Mouse (Mus musculus): ENCODE data around the gene Olfr635. TPM values are rescaled to one million over a fixed set of nuclear protein-coding genes. Genes with fewer than 3 reads are reported as not detected.

Olfr635 gene
- total and polyA plus RNA-seq, 2 experiments from 2014 or later = not detected

DNA sequence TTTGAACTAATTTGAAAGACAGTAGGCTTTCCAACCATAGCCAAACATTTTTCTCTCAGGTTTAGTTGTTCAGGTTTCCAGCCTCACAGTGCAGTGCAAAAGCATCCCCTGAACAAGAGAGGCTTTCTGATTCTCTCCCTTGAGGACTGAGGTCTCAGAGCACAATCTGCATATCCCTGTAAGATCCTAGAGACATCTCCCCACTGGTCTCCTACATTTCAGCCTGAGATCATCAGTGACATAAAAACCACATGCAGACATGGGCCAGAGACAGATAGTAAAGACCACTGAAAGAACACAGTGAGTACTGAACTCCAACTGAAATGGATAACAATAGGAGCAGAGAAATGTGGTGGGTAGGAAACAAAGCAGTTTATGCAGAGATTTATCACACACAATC is 27.5 kb downstream of the Olfr635 start, which contains the start of gene Olfr638:
Gene Olfr638 (plus strand): TSS at position 301 of the 400 bp plus-strand sequence.
- Histone ChIP-seq H3K4me3 (ENCODE audit: low read length) (no peak within 1 kb of the TSS), H3K36me3 (ENCODE audit: insufficient read depth, low read length) (no peaks in the 10 kb centered on the region), H3K4me1 (ENCODE audit: insufficient read depth, low read length) (no peaks in the 10 kb centered on the region), H3K4me2 (ENCODE audit: low read depth, low read length) (no peak within 1 kb of the TSS), H3K9me3 (ENCODE audit: low read length) (no peaks in the 10 kb centered on the region), H3K27me3 (ENCODE audit: insufficient read depth, low read length) (no peaks in the 10 kb centered on the region), H3K9ac (replicated peaks; ENCODE audit: low read length) (no peak within 1 kb of the TSS), H3K27ac (no peak within 1 kb of the TSS)
- TF ChIP-seq CTCF (IDR thresholded peaks at IDR 0.05; ENCODE audit: low read depth) = no peak
- DNase-seq (ENCODE audit: low spot score) (no peak), ATAC-seq (no peak)

- no peaks in the 10 kb centered on the region for H3K36me3 ChIP-seq (ENCODE audit: insufficient read depth, low read length)
- no peak overlapping the region for H3K4me3 ChIP-seq (ENCODE audit: low read length)
- TF ChIP-seq CTCF (IDR thresholded peaks at IDR 0.05; ENCODE audit: low read depth) = no peak
- H3K9ac ChIP-seq (replicated peaks; ENCODE audit: low read length) = no peak overlapping the region
- no peak overlapping the region for H3K4me2 ChIP-seq (ENCODE audit: low read depth, low read length)
- DNase-seq (ENCODE audit: low spot score) (no peak), ATAC-seq (no peak)
- no peak overlapping the region for H3K27ac ChIP-seq
- H3K27me3 ChIP-seq (ENCODE audit: insufficient read depth, low read length) = no peaks in the 10 kb centered on the region
- no peaks in the 10 kb centered on the region for H3K9me3 ChIP-seq (ENCODE audit: low read length)
- H3K4me1 ChIP-seq (ENCODE audit: insufficient read depth, low read length) = no peaks in the 10 kb centered on the region
These were observed 28.2 kb downstream of the Olfr635 start for GRCm38 (mm10) chr7:103999124-103999523.

GRCm38 (mm10) chr7:104017203-104017602 is 46.3 kb downstream of the Olfr635 start, which contains the start of gene Olfr639:
Gene Olfr639 (minus strand): TSS chr7:104017303.
- DNase-seq (ENCODE audit: low spot score) (no peak), ATAC-seq (no peak)
- H3K36me3 ChIP-seq (ENCODE audit: insufficient read depth, low read length) = no peaks in the 10 kb centered on the region
- no peak within 1 kb of the TSS for H3K4me3 ChIP-seq (ENCODE audit: low read length)
- TF ChIP-seq CTCF (IDR thresholded peaks at IDR 0.05; ENCODE audit: low read depth) = no peak
- no peak within 1 kb of the TSS for H3K9ac ChIP-seq (replicated peaks; ENCODE audit: low read length)
- H3K27me3 ChIP-seq (ENCODE audit: insufficient read depth, low read length) = no peaks in the 10 kb centered on the region
- H3K4me2 ChIP-seq (ENCODE audit: low read depth, low read length) = no peak within 1 kb of the TSS
- no peaks in the 10 kb centered on the region for H3K4me1 ChIP-seq (ENCODE audit: insufficient read depth, low read length)
- H3K9me3 ChIP-seq (ENCODE audit: low read length) = no peaks in the 10 kb centered on the region
- H3K27ac ChIP-seq = no peak within 1 kb of the TSS

GRCm38 (mm10) chr7:104018953-104019352 is 48.0 kb downstream of the Olfr635 start:
- ATAC-seq = no peak
- H3K27ac ChIP-seq = no peak overlapping the region
- no peak overlapping the region for H3K4me3 ChIP-seq (ENCODE audit: low read length)
- no peak for TF ChIP-seq CTCF (IDR thresholded peaks at IDR 0.05; ENCODE audit: low read depth)
- DNase-seq (ENCODE audit: low spot score) = no peak
- no peak overlapping the region for H3K9ac ChIP-seq (replicated peaks; ENCODE audit: low read length)
- no peaks in the 10 kb centered on the region for H3K36me3 ChIP-seq (ENCODE audit: insufficient read depth, low read length)
- WGBS = 88% methylated on average over 1 of the region's 1 CpGs
- H3K27me3 ChIP-seq (ENCODE audit: insufficient read depth, low read length) = no peaks in the 10 kb centered on the region
- no peaks in the 10 kb centered on the region for H3K4me1 ChIP-seq (ENCODE audit: insufficient read depth, low read length)
- H3K9me3 ChIP-seq (ENCODE audit: low read length) = no peaks in the 10 kb centered on the region
- H3K4me2 ChIP-seq (ENCODE audit: low read depth, low read length) = no peak overlapping the region

- Histone ChIP-seq H3K36me3 (ENCODE audit: insufficient read depth, low read length) (no peaks in the 10 kb centered on the region), H3K27me3 (ENCODE audit: insufficient read depth, low read length) (no peaks in the 10 kb centered on the region), H3K9me3 (ENCODE audit: low read length) (no peaks in the 10 kb centered on the region), H3K4me2 (ENCODE audit: low read depth, low read length) (no peak overlapping the region), H3K27ac (no peak overlapping the region), H3K4me3 (ENCODE audit: low read length) (no peak overlapping the region), H3K4me1 (ENCODE audit: insufficient read depth, low read length) (no peaks in the 10 kb centered on the region), H3K9ac (replicated peaks; ENCODE audit: low read length) (no peak overlapping the region)
- 91% methylated on average over 6 of the region's 6 CpGs for WGBS
- DNase-seq (ENCODE audit: low spot score) (no peak), ATAC-seq (no peak)
- TF ChIP-seq CTCF (IDR thresholded peaks at IDR 0.05; ENCODE audit: low read depth) = no peak
These were observed 50.7 kb downstream of the Olfr635 start for GRCm38 (mm10) chr7:104021651-104022050.

DNA sequence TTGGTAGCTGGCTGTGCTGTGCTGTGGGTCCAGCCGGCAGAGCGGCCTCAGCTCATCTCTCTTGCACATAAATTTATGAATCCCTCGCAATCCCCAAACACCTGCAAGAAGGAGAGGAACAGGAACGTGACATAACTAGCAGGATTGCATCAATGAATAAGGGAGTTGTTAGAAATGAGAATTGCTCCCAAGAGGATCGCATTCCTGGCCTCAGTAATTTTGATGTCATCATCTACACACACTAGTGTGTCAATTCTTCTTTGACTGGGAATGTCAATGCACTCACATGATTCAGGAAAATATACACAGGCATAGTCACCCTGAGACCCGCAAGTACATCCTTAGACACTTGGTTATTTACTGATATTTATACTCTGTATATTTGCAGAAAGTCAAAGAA is 54.5 kb downstream of the Olfr635 start, which contains the start of gene Olfr640:
Gene Olfr640 (minus strand): TSS at position 101 of the 400 bp plus-strand sequence.
- 78% methylated on average over 6 of the region's 6 CpGs for WGBS
- Histone ChIP-seq H3K4me1 (ENCODE audit: insufficient read depth, low read length) (no peaks in the 10 kb centered on the region), H3K9ac (replicated peaks; ENCODE audit: low read length) (no peak within 1 kb of the TSS), H3K4me2 (ENCODE audit: low read depth, low read length) (no peak within 1 kb of the TSS), H3K4me3 (ENCODE audit: low read length) (no peak within 1 kb of the TSS), H3K27me3 (ENCODE audit: insufficient read depth, low read length) (no peaks in the 10 kb centered on the region), H3K9me3 (ENCODE audit: low read length) (no peaks in the 10 kb centered on the region), H3K36me3 (ENCODE audit: insufficient read depth, low read length) (no peaks in the 10 kb centered on the region), H3K27ac (no peak within 1 kb of the TSS)
- no peak for TF ChIP-seq CTCF (IDR thresholded peaks at IDR 0.05; ENCODE audit: low read depth)
- DNase-seq (ENCODE audit: low spot score) = no peak
- ATAC-seq = no peak

DNA sequence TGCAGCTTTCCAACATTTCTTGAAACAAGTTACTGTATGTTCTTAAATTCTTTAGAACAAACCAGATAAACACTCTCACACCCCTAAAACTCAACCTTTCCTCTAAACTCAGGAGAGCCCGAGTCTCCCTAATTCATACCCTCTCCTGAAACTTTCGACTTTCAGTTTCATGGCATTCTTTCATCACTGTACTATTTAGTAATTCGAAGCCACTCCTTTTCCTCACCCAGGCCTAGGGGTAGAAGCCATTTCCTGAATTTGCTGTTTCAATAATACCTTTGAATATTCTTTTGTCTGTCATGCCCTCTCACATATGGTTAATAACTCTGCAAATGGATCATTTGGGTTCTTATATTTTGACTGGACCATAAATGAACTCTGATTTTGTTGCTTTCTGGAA is 56.0 kb downstream of the Olfr635 start:
- no peak for TF ChIP-seq CTCF (IDR thresholded peaks at IDR 0.05; ENCODE audit: low read depth)
- Histone ChIP-seq H3K27me3 (ENCODE audit: insufficient read depth, low read length) (no peaks in the 10 kb centered on the region), H3K36me3 (ENCODE audit: insufficient read depth, low read length) (no peaks in the 10 kb centered on the region), H3K9ac (replicated peaks; ENCODE audit: low read length) (no peak overlapping the region), H3K4me3 (ENCODE audit: low read length) (no peak overlapping the region), H3K27ac (no peak overlapping the region), H3K4me1 (ENCODE audit: insufficient read depth, low read length) (no peaks in the 10 kb centered on the region), H3K9me3 (ENCODE audit: low read length) (no peaks in the 10 kb centered on the region), H3K4me2 (ENCODE audit: low read depth, low read length) (no peak overlapping the region)
- ATAC-seq (no peak), DNase-seq (ENCODE audit: low spot score) (no peak)
- WGBS = 85% methylated on average over 3 of the region's 3 CpGs

Data from hindbrain, postnatal 0 days (tissue).